Mouse (Mus musculus) CH12.LX (cell line): Measurements from ENCODE around the gene Nkap. TPM values are rescaled to one million over a fixed set of nuclear protein-coding genes. Genes with fewer than 3 reads are reported as not detected.

Experiments
- DNase-seq: peaks from one replicate; pipeline ENCODE4 v3.0.0-alpha.2; 2013; ENCODE audit errors: extremely low read depth
- H3K27ac ChIP-seq: 2 replicates; pipeline ENCODE4 v1.5.1; 2012; ENCODE audit warnings: low read depth, mild to moderate bottlenecking, control low read depth, moderate library complexity; ENCODE audit not compliant: insufficient read depth
- H3K27me3 ChIP-seq: replicated peaks from 2 replicates; pipeline ENCODE3; 2012; ENCODE audit warnings: inconsistent platforms
- H3K36me3 ChIP-seq, 2 experiments: replicated peaks in 1 of 2; 2 replicates each; pipeline versions ENCODE3 to v1.6.1; 2012; ENCODE audit warnings: inconsistent platforms in 1 of 2, low read length in 1 of 2, mild to moderate bottlenecking in 1 of 2, mixed read lengths in 1 of 2, moderate library complexity in 1 of 2; ENCODE audit not compliant: control insufficient read depth in 1 of 2, insufficient read depth in 1 of 2
- H3K4me1 ChIP-seq, 2 experiments: 2 replicates each; pipeline ENCODE4 v1.6.1; 2012; ENCODE audit warnings: inconsistent platforms in 1 of 2, moderate library complexity in 1 of 2; ENCODE audit not compliant: insufficient read depth in 2 of 2, control insufficient read depth in 1 of 2
- H3K4me2 ChIP-seq: 2 replicates; pipeline ENCODE4 v1.6.1; 2012; ENCODE audit warnings: low read depth, mild to moderate bottlenecking, control low read depth; ENCODE audit not compliant: poor library complexity, insufficient read depth, severe bottlenecking
- H3K4me3 ChIP-seq, 3 experiments: fragments of 150-350 bp in 1 of 3; sonication (generic) in 1 of 3; replicated peaks in 1 of 3; 2 replicates each; pipeline versions ENCODE3 to v1.5.1; 2011 to 2012; ENCODE audit warnings: low read depth in 2 of 3, low read length in 2 of 3, mild to moderate bottlenecking in 2 of 3, moderate library complexity in 2 of 3, control low read depth in 1 of 3, improper control_type of control experiment in 1 of 3, inconsistent platforms in 1 of 3, mixed read lengths in 1 of 3; ENCODE audit not compliant: poor library complexity in 1 of 3
- H3K79me2 ChIP-seq: replicated peaks from 2 replicates; pipeline ENCODE4 v1.6.1; 2012; ENCODE audit warnings: mild to moderate bottlenecking, moderate library complexity; ENCODE audit not compliant: control insufficient read depth, poor library complexity, insufficient read depth, severe bottlenecking; ENCODE audit errors: extremely low read depth
- H3K9ac ChIP-seq: 2 replicates; pipeline ENCODE4 v1.6.1; 2012; ENCODE audit warnings: low read depth, mild to moderate bottlenecking, control low read depth, moderate library complexity; ENCODE audit not compliant: insufficient read depth
- H3K9me3 ChIP-seq: replicated peaks from 2 replicates; pipeline ENCODE3; 2012; ENCODE audit warnings: low read length, inconsistent platforms, mixed read lengths
- BHLHE40 ChIP-seq: IDR thresholded peaks from 2 replicates; pipeline ENCODE4 v1.6.1; 2011; ENCODE audit warnings: mild to moderate bottlenecking, low read depth, low read length, improper control_type of control experiment
- CHD1 ChIP-seq: IDR thresholded peaks from 2 replicates; pipeline ENCODE4 v1.6.1; 2012; ENCODE audit warnings: low read depth, low read length, improper control_type of control experiment, inconsistent platforms
- CHD2 ChIP-seq: IDR thresholded peaks from 2 replicates; pipeline ENCODE4 v1.6.1; 2011; ENCODE audit warnings: low read length, improper control_type of control experiment
- E2F4 ChIP-seq: IDR thresholded peaks from 2 replicates; pipeline ENCODE4 v1.6.1; 2011; ENCODE audit warnings: low read depth, low read length, improper control_type of control experiment; ENCODE audit not compliant: insufficient replicate concordance
- ELF1 ChIP-seq: IDR thresholded peaks from 2 replicates; pipeline ENCODE4 v1.6.1; 2014; ENCODE audit warnings: low read depth, mild to moderate bottlenecking, inconsistent platforms, low read length, improper control_type of control experiment
- ETS1 ChIP-seq: conservative IDR thresholded peaks from 2 replicates; pipeline ENCODE4 v1.6.1; 2012; ENCODE audit warnings: low read depth, mild to moderate bottlenecking, inconsistent platforms, low read length, improper control_type of control experiment, moderate library complexity
- GABPA ChIP-seq: IDR thresholded peaks from 2 replicates; pipeline ENCODE4 v1.6.1; 2012; ENCODE audit warnings: low read depth, low read length, improper control_type of control experiment, inconsistent platforms; ENCODE audit not compliant: insufficient replicate concordance
- HCFC1 ChIP-seq: IDR thresholded peaks from 2 replicates; pipeline ENCODE4 v1.6.1; 2012; ENCODE audit warnings: low read depth, mild to moderate bottlenecking, inconsistent platforms, low read length, improper control_type of control experiment
- IRF4 ChIP-seq: IDR thresholded peaks from 2 replicates; pipeline ENCODE4 v1.6.1; 2014; ENCODE audit warnings: low read depth, mild to moderate bottlenecking, inconsistent platforms, low read length, improper control_type of control experiment
- KAT2A ChIP-seq: IDR thresholded peaks from 2 replicates; pipeline ENCODE4 v1.6.1; 2012; ENCODE audit warnings: low read length, improper control_type of control experiment, inconsistent platforms; ENCODE audit not compliant: insufficient replicate concordance
- MAX ChIP-seq: IDR thresholded peaks from 2 replicates; pipeline ENCODE4 v1.6.1; 2011; ENCODE audit warnings: low read length, improper control_type of control experiment
- MAZ ChIP-seq: IDR thresholded peaks from 2 replicates; pipeline ENCODE4 v1.6.1; 2012; ENCODE audit warnings: low read depth, mild to moderate bottlenecking, inconsistent platforms, low read length, improper control_type of control experiment, moderate library complexity
- MEF2A ChIP-seq: IDR thresholded peaks from 2 replicates; pipeline ENCODE4 v1.6.1; 2014; ENCODE audit warnings: low read depth, mild to moderate bottlenecking, inconsistent platforms, low read length, improper control_type of control experiment, borderline replicate concordance
- MXI1 ChIP-seq: IDR thresholded peaks from 2 replicates; pipeline ENCODE4 v1.6.1; 2011; ENCODE audit warnings: mild to moderate bottlenecking, low read depth, low read length, improper control_type of control experiment
- NELFE ChIP-seq: IDR thresholded peaks from 2 replicates; pipeline ENCODE4 v1.6.1; 2011; ENCODE audit warnings: low read depth, low read length, improper control_type of control experiment
- NRF1 ChIP-seq: IDR thresholded peaks from 2 replicates; pipeline ENCODE4 v1.6.1; 2014; ENCODE audit warnings: low read depth, mild to moderate bottlenecking, inconsistent platforms, low read length, improper control_type of control experiment, moderate library complexity
- PAX5 ChIP-seq: IDR thresholded peaks from 2 replicates; pipeline ENCODE4 v1.6.1; 2012; ENCODE audit warnings: low read length, inconsistent platforms, mixed read lengths
- POLR2A ChIP-seq: IDR thresholded peaks from 2 replicates; pipeline ENCODE4 v1.6.1; 2011; ENCODE audit warnings: low read depth, mild to moderate bottlenecking, improper control_type of control experiment, low read length
- RAD21 ChIP-seq: IDR thresholded peaks from 2 replicates; pipeline ENCODE4 v1.6.1; 2011; ENCODE audit warnings: low read depth, mild to moderate bottlenecking, low read length, improper control_type of control experiment, moderate library complexity
- TBP ChIP-seq: conservative IDR thresholded peaks from 2 replicates; pipeline ENCODE4 v1.6.1; 2011; ENCODE audit warnings: low read depth, low read length, improper control_type of control experiment
- TCF12 ChIP-seq: IDR thresholded peaks from 2 replicates; pipeline ENCODE4 v1.6.1; 2014; ENCODE audit warnings: low read depth, mild to moderate bottlenecking, inconsistent platforms, low read length, improper control_type of control experiment
- UBTF ChIP-seq: IDR thresholded peaks from 2 replicates; pipeline ENCODE4 v1.6.1; 2012; ENCODE audit warnings: low read depth, mild to moderate bottlenecking, inconsistent platforms, low read length, improper control_type of control experiment, moderate library complexity
- ZC3H11A ChIP-seq: IDR thresholded peaks from 2 replicates; pipeline ENCODE4 v1.6.1; 2012; ENCODE audit warnings: low read depth, mild to moderate bottlenecking, inconsistent platforms, low read length, improper control_type of control experiment
- ZKSCAN1 ChIP-seq: IDR thresholded peaks from 2 replicates; pipeline ENCODE4 v1.6.1; 2012; ENCODE audit warnings: low read depth, inconsistent platforms, low read length, improper control_type of control experiment, borderline replicate concordance
- ZMIZ1 ChIP-seq: IDR thresholded peaks from 2 replicates; pipeline ENCODE4 v1.6.1; 2012; ENCODE audit warnings: low read depth, mild to moderate bottlenecking, inconsistent platforms, low read length, improper control_type of control experiment
- dilution Hi-C: fragments of 300-500 bp; cut with MboI; formaldehyde crosslinking; loops from 2 replicates; pipeline ENCODE4 v1.14.3; 2020; ENCODE audit warnings: low sequenced_read_pairs; ENCODE audit not compliant: extremely low pct_unique_long_range_greater_than_20kb, extremely low pct_ligation_motif_present
- in situ Hi-C: fragments of 300-500 bp; cut with MboI; formaldehyde crosslinking; loops from 3 replicates; pipeline ENCODE4 v1.14.3; 2019; ENCODE audit warnings: low sequenced_read_pairs, low pct_ligation_motif_present, low pct_unique_long_range_greater_than_20kb, mixed read lengths
- polyA plus RNA-seq: library from polyadenylated mRNA; unstranded; fragments of >175 nt; gene quantifications from 2 replicates; pipeline ENCODE4 v1.2.1, GENCODE M21; 2012; ENCODE audit warnings: low read depth; ENCODE audit not compliant: insufficient read length
- total RNA-seq, 2 experiments: library from RNA; depleted of rRNA; stranded (reverse); fragments of 300-350 nt in 1 of 2; fragments of >200 nt in 1 of 2; gene quantifications; 2 replicates each; pipeline ENCODE4 v1.2.3; 2012 to 2014

The Nkap gene
- total and polyA plus RNA-seq, 3 experiments: 11.6 to 28.2 (median 19.4) TPM

GRCm38 (mm10) chrX:37110193-37110880 lies 16.3 kb upstream of the Nkap start, which contains the start of gene Upf3b:
Gene Upf3b, minus strand, starts transcription at chrX:37110322.
- TF ChIP-seq BHLHE40 (no peak), CHD2 (peak; percentile 97), MXI1 (peak; percentile 51; the same call in 1 of the 2 replicates), TCF12 (no peak), CHD1 (no peak), ZC3H11A (no peak), ZMIZ1 (no peak), NELFE (peak; percentile 64), PAX5 (no peak), MAZ (no peak), ZKSCAN1 (no peak), TBP (peak; percentile 86), MEF2A (0 out of 2 replicates have a peak, but pooled peaks have one; percentile 11), UBTF (0 out of 2 replicates have a peak, but pooled peaks have one; percentile 25), MAX (peak; percentile 3; the same call in 1 of the 2 replicates), IRF4 (no peak), RAD21 (no peak), ELF1 (peak; percentile 58), GABPA (no peak; the same call in 1 of the 2 replicates), POLR2A (peak; percentile 72; the same call in 1 of the 2 replicates), E2F4 (peak; percentile 58; the same call in 1 of the 2 replicates), HCFC1 (peak; percentile 91), NRF1 (peak; percentile 27; the same call in 1 of the 2 replicates), KAT2A (peak; percentile 79; the same call in 1 of the 2 replicates), ETS1 (no peak)
- Histone ChIP-seq H3K4me3 (peak within 1 kb of the TSS; percentile 64 to 96 (median 78)), H3K27ac (peak within 1 kb of the TSS; percentile 93), H3K27me3 (no peaks in the 10 kb centered on the region), H3K36me3 (peaks cover 4 to 5% of the 10 kb centered on the region in 2 experiments), H3K9ac (peak within 1 kb of the TSS; percentile 95), H3K9me3 (no peaks in the 10 kb centered on the region), H3K4me2 (peak within 1 kb of the TSS; percentile 50), H3K79me2 (peaks cover 16% of the 10 kb centered on the region), H3K4me1 (peaks cover 2 to 6% of the 10 kb centered on the region in 2 experiments; a peak in 3 of 4 replicates)
- DNase-seq: peak; percentile 97
- dilution Hi-C loops (no loop called here), in situ Hi-C loops (no loop called here)
